Mouse (Mus musculus) gonadal fat pad, adult 2 months (tissue): ENCODE measurements around the gene Magi1. TPM values are rescaled to one million over a fixed set of nuclear protein-coding genes. Genes with fewer than 3 reads are reported as not detected.

Experiments used
- DNase-seq: peaks from one replicate; pipeline ENCODE4 v3.0.0-alpha.2; 2012; ENCODE audit warnings: low read depth
- polyA plus RNA-seq: library from polyadenylated mRNA; depleted of rRNA; stranded (reverse); fragments of >200 nt; gene quantifications from 2 replicates; pipeline ENCODE4 v1.2.3, GENCODE M21; 2012

Gene Magi1
- polyA plus RNA-seq, 1 experiment = 6.0 TPM

- DNase-seq = no peak
These were observed 25.9 kb downstream of the Magi1 start for GRCm38 (mm10) chr6:94257831-94258173.

GRCm38 (mm10) chr6:94256982-94257830 lies 26.5 kb downstream of the Magi1 start:
- no peak for DNase-seq

DNA sequence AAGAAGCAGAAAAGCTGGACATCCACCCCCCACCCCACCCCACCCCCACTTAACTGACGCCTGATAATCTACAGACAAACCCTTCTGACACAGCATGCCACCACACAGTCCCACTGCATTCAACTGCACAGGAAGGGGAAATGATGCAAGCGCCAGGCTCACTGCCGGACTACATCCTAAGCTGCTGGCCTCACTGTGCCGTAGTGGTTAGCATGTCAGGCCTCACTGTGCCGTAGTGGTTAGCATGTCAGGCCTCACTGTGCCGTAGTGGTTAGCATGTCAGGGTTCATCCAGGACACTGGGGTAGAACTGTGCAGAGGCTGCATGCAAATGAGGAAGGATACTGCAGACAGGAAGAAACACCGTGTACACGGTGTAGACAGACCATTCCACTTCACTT lies 29.8 kb downstream of the Magi1 start:
- DNase-seq = no peak

GRCm38 (mm10) chr6:94251358-94251945 lies 32.3 kb downstream of the Magi1 start:
- DNase-seq = no peak

- DNase-seq = no peak
These were observed 34.4 kb downstream of the Magi1 start for GRCm38 (mm10) chr6:94249286-94249790.

DNA sequence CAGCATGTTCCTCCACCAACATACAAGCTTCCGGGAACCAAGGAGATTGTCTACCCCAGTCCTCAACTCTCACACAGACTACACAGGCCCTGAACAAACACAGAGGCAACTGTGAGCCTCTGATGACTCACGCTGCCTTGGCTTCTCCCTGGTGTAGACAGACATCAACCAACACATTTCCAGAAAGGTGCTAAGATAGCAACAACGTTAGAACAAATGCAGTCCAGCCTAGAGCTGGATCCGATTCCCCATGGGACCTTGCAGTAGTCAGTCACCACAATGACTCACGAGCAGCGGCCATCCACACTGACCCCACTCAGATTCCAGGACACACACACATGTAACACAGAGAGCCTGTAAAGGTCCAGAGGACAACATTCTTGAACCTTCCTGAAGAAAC lies 42.5 kb downstream of the Magi1 start:
- no peak for DNase-seq

GRCm38 (mm10) chr6:94238643-94239042 lies 45.1 kb downstream of the Magi1 start:
- no peak for DNase-seq

DNA sequence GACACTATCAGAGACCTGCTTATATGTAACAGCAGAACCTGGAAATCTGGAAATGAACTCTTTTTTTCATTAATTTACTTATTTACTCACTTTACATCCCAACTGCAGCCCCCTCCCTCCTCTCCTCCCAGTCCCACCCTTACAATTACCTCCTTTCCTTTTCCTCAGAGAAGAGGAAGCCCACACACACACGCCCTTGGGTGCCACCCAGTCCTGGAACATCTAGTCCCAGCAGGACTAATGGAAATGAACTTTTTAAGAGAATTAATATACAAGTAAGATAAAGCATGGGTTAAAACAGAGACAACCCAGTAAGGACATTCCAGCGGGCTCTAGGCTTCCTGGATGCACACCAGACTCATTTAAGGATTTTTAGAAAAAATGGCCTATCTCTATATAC lies 46.8 kb downstream of the Magi1 start:
- DNase-seq = no peak

DNA sequence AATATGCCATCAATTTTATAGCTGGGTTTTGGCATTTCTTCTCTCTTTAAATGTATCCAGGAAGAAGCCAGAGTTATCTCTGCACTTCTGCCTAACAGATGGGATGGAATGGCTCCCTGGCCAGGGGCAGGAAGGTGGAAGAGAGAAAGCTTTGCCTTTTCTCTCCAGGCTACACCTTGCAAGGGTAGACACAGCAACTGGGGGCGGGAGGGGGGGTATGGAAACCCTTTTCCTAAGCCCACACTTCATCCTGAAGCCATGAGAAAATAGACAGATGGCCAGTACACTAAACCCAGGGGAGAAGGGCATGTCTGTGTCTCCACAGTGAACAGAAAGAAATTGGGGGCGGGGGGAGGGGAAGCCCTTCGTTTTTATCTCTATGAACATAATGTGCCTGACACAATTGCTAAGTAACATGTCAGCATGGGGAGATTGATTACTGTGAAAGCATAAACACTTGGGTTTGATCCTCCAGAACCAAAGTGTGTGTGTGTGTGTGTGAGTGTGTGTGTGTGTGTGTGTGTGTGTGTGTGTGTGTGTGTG lies 51.4 kb downstream of the Magi1 start:
- DNase-seq = no peak

- DNase-seq = no peak
These were observed 51.9 kb downstream of the Magi1 start for GRCm38 (mm10) chr6:94231831-94232230.

DNA sequence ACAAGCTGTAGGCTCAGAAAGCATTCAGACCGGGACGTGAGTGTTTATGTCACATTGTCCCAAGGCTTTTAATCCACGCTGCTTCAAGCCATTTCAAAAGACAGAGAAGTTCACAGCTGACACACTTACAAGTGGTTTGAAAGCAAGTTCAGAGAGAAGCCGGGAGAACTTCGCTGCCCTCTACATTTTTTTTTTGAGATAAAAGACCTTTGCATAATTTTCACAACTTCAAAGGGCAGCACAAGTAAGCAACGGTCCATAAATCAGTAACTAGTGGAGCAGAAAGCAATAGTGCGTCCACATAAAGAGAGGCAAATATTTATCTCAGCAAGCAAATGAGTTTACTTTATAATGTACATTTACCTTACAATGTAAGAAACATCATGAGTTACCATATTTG lies 52.4 kb downstream of the Magi1 start:
- no peak for DNase-seq

- DNase-seq = no peak
These were observed 52.8 kb downstream of the Magi1 start for GRCm38 (mm10) chr6:94230918-94231317.

GRCm38 (mm10) chr6:94230129-94230528 lies 53.6 kb downstream of the Magi1 start:
- no peak for DNase-seq

DNA sequence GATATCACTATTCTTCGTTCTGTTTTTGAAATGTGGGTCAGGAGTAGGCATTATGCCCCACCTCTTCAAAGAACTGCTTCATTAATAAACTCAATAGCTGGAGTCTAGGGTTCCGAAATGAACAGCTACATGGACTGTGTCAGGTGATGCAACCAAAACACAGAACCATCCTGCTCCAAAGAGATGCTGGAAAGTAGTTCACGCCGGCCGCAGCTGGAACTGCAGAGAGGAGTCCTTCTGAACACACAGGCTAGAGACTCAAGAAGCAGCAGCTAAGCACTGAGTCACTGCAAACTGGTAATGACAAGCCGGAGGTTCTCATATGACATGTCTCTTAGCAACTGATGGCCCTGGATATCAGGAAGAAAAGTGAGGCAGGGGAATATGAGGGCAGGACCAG lies 57.5 kb downstream of the Magi1 start:
- DNase-seq = no peak

DNA sequence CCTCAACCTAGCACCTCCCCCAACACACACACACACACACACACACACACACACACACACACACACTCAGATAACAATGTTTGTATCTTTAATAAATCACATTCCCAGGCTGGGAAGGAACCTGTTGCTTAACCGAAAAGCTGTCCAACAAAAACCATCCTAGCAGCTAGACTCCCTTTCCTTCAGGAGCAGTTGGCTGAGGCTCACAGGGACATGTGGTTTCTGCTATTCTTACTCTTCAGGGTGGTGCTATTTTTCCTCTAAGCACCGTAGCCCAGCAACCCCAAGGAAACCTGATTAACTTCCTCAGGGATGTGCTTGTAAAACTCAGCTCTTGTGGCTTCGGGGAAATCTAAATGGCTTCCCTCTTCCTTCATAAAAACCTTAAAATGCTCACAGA lies 57.9 kb downstream of the Magi1 start:
- no peak for DNase-seq

DNA sequence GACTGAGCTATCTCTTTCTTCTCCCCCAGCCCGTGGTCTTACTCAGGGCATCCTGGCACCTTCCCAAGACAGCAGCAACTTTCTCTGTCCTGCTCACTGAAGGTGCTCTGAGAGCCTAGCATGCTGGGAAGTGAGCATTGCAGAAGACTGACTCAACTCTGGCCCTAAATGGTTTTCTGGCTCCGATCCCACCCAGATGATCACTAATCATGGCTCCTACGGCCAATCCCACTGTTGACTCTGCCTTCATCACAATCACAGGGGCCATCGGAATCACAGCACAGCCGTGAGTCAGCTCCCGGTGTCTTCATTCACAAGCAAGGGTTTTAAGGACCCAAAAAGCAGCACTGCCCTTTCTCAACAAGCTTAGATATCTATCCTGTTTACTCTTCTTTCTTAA lies 58.6 kb downstream of the Magi1 start:
- DNase-seq = no peak

DNA sequence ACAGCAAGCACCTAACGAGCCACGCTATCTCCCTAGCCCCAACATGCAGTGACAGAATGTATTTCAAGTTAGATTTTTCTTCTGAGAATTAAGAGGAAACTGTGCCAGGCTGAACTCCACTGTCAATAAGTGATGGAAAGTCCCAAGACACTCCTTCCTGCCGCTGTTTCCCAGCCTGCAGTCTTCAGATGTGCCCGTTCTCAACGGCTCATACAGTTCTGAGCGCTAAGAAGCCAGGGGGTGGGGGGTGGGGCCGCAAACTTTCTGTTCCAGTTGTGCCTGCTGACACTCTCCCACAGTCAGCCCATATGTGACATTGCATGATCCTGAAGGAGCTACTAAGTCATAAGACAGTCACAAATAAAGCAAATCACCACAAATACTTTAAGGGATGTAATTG lies 61.5 kb downstream of the Magi1 start:
- DNase-seq = no peak

DNA sequence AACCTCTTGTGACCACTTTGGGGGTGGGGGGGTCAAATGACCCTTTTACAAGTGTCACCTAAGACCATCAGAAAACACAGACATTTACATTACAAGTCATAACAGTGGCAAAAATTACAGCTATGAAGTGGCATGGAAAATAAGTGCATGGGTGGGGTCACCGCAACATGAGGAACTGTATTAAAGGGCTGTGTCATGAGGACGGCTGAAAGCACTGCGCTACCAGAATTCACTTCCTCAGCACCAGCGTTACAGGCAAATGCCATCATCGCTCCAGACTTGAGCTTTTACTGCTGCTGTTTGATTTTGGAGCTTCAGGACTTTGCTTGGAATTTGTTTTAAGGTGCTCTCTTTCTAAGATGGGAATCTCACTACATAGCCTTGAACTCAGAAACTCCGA lies 62.0 kb downstream of the Magi1 start:
- no peak for DNase-seq

DNA sequence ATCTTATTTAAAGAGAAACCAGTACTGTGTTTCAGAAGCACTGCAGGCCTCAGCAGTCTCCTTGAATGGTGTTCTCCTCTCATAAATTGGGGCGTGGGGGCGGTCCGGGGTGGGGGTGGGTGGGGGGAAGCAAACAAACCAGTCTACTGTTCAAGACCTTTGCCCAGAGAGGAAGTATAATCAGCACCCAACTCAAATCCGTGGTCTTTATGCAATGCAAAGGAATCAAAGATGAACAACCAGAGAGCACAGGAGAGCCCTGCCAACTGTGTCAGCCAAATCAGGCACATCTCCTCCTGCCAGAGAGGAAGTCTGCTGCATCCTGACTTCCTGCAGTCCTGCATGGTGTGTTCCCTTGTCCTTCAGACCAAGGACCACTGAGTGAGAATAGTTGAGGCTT lies 65.6 kb downstream of the Magi1 start:
- no peak for DNase-seq

DNA sequence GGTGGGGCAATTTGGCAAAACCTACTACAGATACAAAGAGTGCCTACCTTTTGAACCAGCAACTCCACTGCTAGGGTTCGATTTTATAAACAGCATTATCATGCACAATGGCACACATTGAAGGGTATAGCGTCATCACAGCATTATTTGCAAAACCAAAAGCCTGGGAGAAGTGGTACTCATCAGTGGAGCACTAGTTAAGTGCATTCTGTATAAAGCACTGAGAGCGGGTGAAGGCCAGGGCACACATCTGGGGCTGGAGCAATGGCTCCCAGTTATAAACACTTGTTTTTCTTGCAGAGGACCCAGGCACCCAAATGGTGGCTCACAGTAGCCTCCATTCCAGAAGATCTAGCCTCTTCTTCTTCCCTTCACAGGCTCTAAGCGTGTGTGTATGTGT lies 67.9 kb downstream of the Magi1 start:
- no peak for DNase-seq

- no peak for DNase-seq
These were observed 68.7 kb downstream of the Magi1 start for GRCm38 (mm10) chr6:94214895-94215538.

- no peak for DNase-seq
These were observed 77.8 kb downstream of the Magi1 start for GRCm38 (mm10) chr6:94205926-94206325.
